Mouse (Mus musculus) B cell, adult 67 days (primary cell): ENCODE results near the gene Ttc9. TPM values are rescaled to one million over a fixed set of nuclear protein-coding genes. Genes with fewer than 3 reads are reported as not detected.

Source experiments
- total RNA-seq, 2 experiments: library from RNA; stranded (reverse); gene quantifications; 4 replicates each; pipeline ENCODE4 v1.2.4; 2023

Gene Ttc9
- total RNA-seq: not detected

DNA sequence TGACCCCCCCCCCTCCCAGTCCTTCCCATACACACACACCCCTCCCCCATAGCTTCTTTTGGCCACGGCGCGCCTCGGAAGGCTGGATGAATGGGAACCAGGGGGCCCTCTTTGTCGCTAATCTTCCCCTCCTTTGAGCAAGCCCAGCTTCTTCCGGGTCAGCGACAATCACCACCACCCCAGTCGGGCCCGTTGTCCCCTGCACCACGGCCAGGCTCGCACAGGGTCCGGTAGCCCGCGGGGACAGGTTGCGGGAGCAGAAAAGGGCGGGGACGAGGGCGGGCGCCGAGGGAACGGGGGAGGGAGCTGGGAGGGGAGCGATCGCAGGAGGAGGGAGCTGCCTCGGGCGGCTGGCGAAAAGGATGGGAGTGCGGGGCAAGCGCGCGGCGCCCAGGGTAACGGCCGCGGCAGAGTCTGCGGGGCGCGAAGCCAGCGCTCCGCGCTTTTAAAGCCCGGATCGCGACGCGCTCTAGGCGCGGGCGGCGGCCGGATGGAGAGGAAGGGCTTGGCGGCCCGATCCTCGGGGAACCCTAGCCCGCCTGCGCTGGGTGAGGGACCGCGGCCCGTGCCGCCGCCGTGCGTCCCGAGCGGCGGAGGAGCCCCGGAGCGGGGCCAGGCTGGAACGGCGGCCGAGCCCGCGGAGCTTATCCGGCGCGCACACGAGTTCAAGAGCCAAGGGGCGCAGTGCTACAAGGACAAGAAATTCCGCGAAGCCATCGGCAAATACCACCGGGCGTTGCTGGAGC lies at the start of gene Ttc9:
Gene Ttc9, plus strand, starts transcription at position 335 of the 746 bp plus-strand sequence.

DNA sequence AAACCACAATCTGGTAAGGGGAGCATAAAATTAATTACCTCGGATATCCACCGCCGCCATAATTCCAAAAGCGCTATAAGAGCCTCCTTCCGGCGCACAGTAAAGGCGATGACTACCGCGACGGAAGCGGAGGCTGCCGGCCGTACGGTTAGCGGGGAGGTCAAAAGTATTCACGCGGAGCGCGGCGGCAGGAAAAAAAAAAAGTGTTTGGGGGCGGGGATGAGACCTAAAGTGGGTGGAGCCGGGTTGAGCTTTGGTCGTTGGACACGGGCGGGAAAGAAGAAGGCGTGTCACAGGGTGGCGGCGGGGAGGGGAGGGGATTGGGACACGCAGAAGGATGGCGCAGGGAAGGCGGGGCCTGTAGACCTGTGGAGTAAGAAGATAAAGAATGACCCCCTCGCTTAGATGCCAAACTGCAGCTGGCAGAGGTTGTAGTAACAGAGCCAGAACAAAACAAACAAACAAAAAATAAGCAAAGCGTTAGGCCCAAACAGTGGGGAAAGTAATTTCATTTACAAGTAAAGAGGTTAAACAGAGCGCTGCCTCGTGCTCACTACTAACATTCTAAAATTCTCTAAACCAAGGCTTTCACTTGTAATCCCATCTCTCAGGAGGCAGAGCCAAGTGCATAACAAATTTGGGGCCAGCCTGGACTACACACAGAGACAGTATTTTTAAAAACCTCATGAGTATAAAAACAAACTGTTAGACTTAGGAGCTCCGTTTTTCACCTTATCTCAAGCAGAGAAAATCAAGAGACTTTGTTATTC lies 36.0 kb upstream of the Ttc9 start, which contains the start of gene Med6:
Gene Med6, minus strand, starts transcription at position 107 of the 770 bp plus-strand sequence.

Other genes starting within 250 kb of the Ttc9 start
- 1 to 10 TPM; 1.7 to 2.4 TPM for gene Adam4, start 209.3 kb upstream of the Ttc9 start, total RNA-seq
- gene Cox16, start 146.1 kb upstream of the Ttc9 start, total RNA-seq: 10 to 100 TPM; 54.9 to 58.2 TPM
- gene Gm20498, start 98.3 kb upstream of the Ttc9 start, total RNA-seq: 10 to 100 TPM; 10.8 to 12.5 TPM
- gene Synj2bp, start 98.3 kb upstream of the Ttc9 start, total RNA-seq: 10 to 100 TPM; 25.6 to 29.6 TPM
- under 1 TPM; 0.17 to 0.24 TPM for gene Adam21, start 62.8 kb upstream of the Ttc9 start, total RNA-seq
- gene Med6, start 36.2 kb upstream of the Ttc9 start, total RNA-seq: 10 to 100 TPM; 51.4 to 53.2 TPM
- gene Map3k9, start 149.9 kb downstream of the Ttc9 start, total RNA-seq: 10 to 100 TPM; 19.6 to 22.0 TPM
- gene Pcnx, start 228.8 kb downstream of the Ttc9 start, total RNA-seq: 10 to 100 TPM; 37.6 to 52.5 TPM